ENCODE assay signal across 10 mouse cellular contexts in genomic region chr3:105799375-105799774, GRCm38 (mm10). TPM values are rescaled to one million over a fixed set of nuclear protein-coding genes. Genes with fewer than 3 reads are reported as not detected.
A peak's percentile ranks its signal among the peaks of the same experiment; 100 is the strongest.
DNase-seq lines count a peak whose midpoint lies in the region; ATAC-seq lines count a peak whose summit lies in the region.
"Had no signal": no experiment of that assay in that cellular context is flagged by ENCODE, and none has a peak within 500 bp of the region (broad histone marks: within the 10 kb centered on the region; RNA-seq: fewer than 3 reads in every experiment).

No protein-coding gene starts in this region.

- H3K4me3 ChIP-seq in kidney, embryonic 14.5 days (ENCODE audit: low read length): peak overlapping the region; percentile 81; the same call in 1 of the 2 replicates
- H3K4me3 ChIP-seq in embryonic facial prominence, embryonic 10.5 days: peak overlapping the region; percentile 87; the same call in 1 of the 2 replicates
- 0 out of 2 replicates have a peak overlapping the region, but pooled peaks have one; percentile 93 for H3K4me3 ChIP-seq in hindbrain, embryonic 15.5 days
- H3K4me3 ChIP-seq in midbrain, embryonic 12.5 days: 0 out of 2 replicates have a peak overlapping the region, but pooled peaks have one; percentile 86

- H3K4me2 ChIP-seq in kidney, embryonic 14.5 days (replicated peaks; ENCODE audit: low read depth, low read length): peak overlapping the region; percentile 82; the same call in 1 of the 2 replicates
- H3K4me2 ChIP-seq in hindbrain, embryonic 15.5 days: peak overlapping the region; percentile 93
- peak overlapping the region; percentile 89 for H3K4me2 ChIP-seq in midbrain, embryonic 12.5 days (replicated peaks)

- no peak for DNase-seq in kidney, adult 11 months
- no peak for DNase-seq in embryonic facial prominence, embryonic 10.5 days (ENCODE audit: low spot score)
- no peak for DNase-seq in layer of hippocampus, postnatal 10 days (ENCODE audit: low spot score in 2 of 2)
- DNase-seq in spleen, postnatal 4 days (ENCODE audit: low spot score in 2 of 2): no peak
- no peak for DNase-seq in gastrocnemius, postnatal 25 days
- DNase-seq: cerebellum, adult 11-12 months; kidney, adult 2 months had no signal

- no peaks in the 10 kb centered on the region for H3K9me3 ChIP-seq in kidney, embryonic 14.5 days (ENCODE audit: control insufficient read depth, low read length)
- H3K9me3 ChIP-seq in embryonic facial prominence, embryonic 10.5 days: no peaks in the 10 kb centered on the region
- H3K9me3 ChIP-seq in hindbrain, embryonic 15.5 days: no peaks in the 10 kb centered on the region
- no peaks in the 10 kb centered on the region for H3K9me3 ChIP-seq in midbrain, embryonic 12.5 days

- no peak overlapping the region for H3K9ac ChIP-seq in kidney, embryonic 14.5 days (ENCODE audit: low read depth, low read length)
- H3K9ac ChIP-seq in hindbrain, embryonic 15.5 days: no peak overlapping the region
- no peak overlapping the region for H3K9ac ChIP-seq in midbrain, embryonic 12.5 days (replicated peaks)

- H3K36me3 ChIP-seq in kidney, embryonic 14.5 days (ENCODE audit: control insufficient read depth, insufficient read depth, low read length): no peaks in the 10 kb centered on the region
- H3K36me3 ChIP-seq in embryonic facial prominence, embryonic 10.5 days (replicated peaks): no peaks in the 10 kb centered on the region
- H3K36me3 ChIP-seq in hindbrain, embryonic 15.5 days: no peaks in the 10 kb centered on the region
- no peaks in the 10 kb centered on the region for H3K36me3 ChIP-seq in midbrain, embryonic 12.5 days

- 67% methylated on average over 4 of the region's 4 CpGs for WGBS in kidney, embryonic 14.5 days
- WGBS in embryonic facial prominence, embryonic 10.5 days: 72% methylated on average over 4 of the region's 4 CpGs
- 74% methylated on average over 4 of the region's 4 CpGs for WGBS in hindbrain, embryonic 15.5 days
- WGBS in midbrain, embryonic 12.5 days: 77% methylated on average over 4 of the region's 4 CpGs

- no peaks in the 10 kb centered on the region for H3K27me3 ChIP-seq in kidney, embryonic 14.5 days (ENCODE audit: control insufficient read depth, insufficient read depth, low read length)
- H3K27me3 ChIP-seq in embryonic facial prominence, embryonic 10.5 days (replicated peaks; ENCODE audit: low read depth, poor library complexity, severe bottlenecking): no peaks in the 10 kb centered on the region; the same call in 1 of the 2 replicates
- H3K27me3 ChIP-seq in hindbrain, embryonic 15.5 days: no peaks in the 10 kb centered on the region
- H3K27me3 ChIP-seq in midbrain, embryonic 12.5 days: no peaks in the 10 kb centered on the region

- H3K27ac ChIP-seq in kidney, embryonic 14.5 days (ENCODE audit: low read depth, low read length): no peak overlapping the region
- no peak overlapping the region for H3K27ac ChIP-seq in embryonic facial prominence, embryonic 10.5 days (replicated peaks)
- no peak overlapping the region for H3K27ac ChIP-seq in hindbrain, embryonic 15.5 days (replicated peaks)
- no peak overlapping the region for H3K27ac ChIP-seq in midbrain, embryonic 12.5 days (replicated peaks)

- peaks cover 24% of the 10 kb centered on the region; the same call in 1 of the 2 replicates for H3K4me1 ChIP-seq in kidney, embryonic 14.5 days (ENCODE audit: control insufficient read depth, insufficient read depth, low read length)
- peaks cover 26% of the 10 kb centered on the region for H3K4me1 ChIP-seq in embryonic facial prominence, embryonic 10.5 days
- H3K4me1 ChIP-seq in hindbrain, embryonic 15.5 days (replicated peaks): peaks cover 34% of the 10 kb centered on the region
- peaks cover 22% of the 10 kb centered on the region for H3K4me1 ChIP-seq in midbrain, embryonic 12.5 days

- ATAC-seq in kidney, embryonic 14.5 days (ENCODE audit: low FRiP score, low TSS enrichment): no peak
- ATAC-seq in hindbrain, embryonic 15.5 days (ENCODE audit: low FRiP score, low read depth): no peak
- ATAC-seq in midbrain, embryonic 12.5 days (ENCODE audit: low FRiP score, low read depth): no peak

RNA-seq across cellular contexts. Expression of gene Rap1a, which starts 1.8 kb away (rescaled TPM):
- 89.0 and 141 TPM in 2 replicates for polyA plus RNA-seq in kidney, embryonic 14.5 days (2014; fragmentation: Nextera tagmentation; extraction: Ambion mirVana)
- 66.0 and 66.3 TPM in 2 replicates for polyA plus RNA-seq in embryonic facial prominence, embryonic 10.5 days (2016; fragmentation: Nextera tagmentation; extraction: Ambion mirVana)
- polyA plus RNA-seq in hindbrain, embryonic 15.5 days (2015; fragmentation: Nextera tagmentation; extraction: Ambion mirVana): 81.3 and 82.5 TPM in 2 replicates
- polyA plus RNA-seq in midbrain, embryonic 12.5 days (2016; fragmentation: Nextera tagmentation; extraction: Ambion mirVana): 73.1 and 76.4 TPM in 2 replicates
- total RNA-seq in layer of hippocampus, postnatal 10 days (2021): 10 to 100 TPM; 95.2 to 98.6 TPM
- 10 to 100 TPM; 77.6 to 84.2 TPM for total RNA-seq in gastrocnemius, postnatal 25 days (2021)
